Mouse (Mus musculus): ENCODE results near the gene Lrrc61.

- no peak for TF ChIP-seq GATA1 (IDR thresholded peaks at IDR 0.05; ENCODE audit: borderline replicate concordance, low read length)
- TF ChIP-seq FLI1 (IDR thresholded peaks at IDR 0.05; ENCODE audit: low read length): no peak
Measured at GRCm38 (mm10) chr6:48593158-48594042, 38.8 kb downstream of the Lrrc61 start, which contains the start of the genes Repin1 and Gm44965.
